Mouse (Mus musculus) neural tube, embryonic 12.5 days (tissue): ENCODE measurements around the gene Kctd4. TPM values are rescaled to one million over a fixed set of nuclear protein-coding genes. Genes with fewer than 3 reads are reported as not detected.

Experiments used
- ATAC-seq: fragments of 200-750 bp; cut with Nextera tagmentation; 2 replicates; pipeline ENCODE4 v1.8.0; 2017; ENCODE audit warnings: low read depth, mild to moderate bottlenecking, moderate TSS enrichment, moderate library complexity; ENCODE audit not compliant: low FRiP score
- H3K27ac ChIP-seq: fragments of 300-500 bp; sonication (generic); 2 replicates; pipeline ENCODE4 v1.5.1; 2016
- H3K27me3 ChIP-seq: fragments of 300-500 bp; sonication (generic); replicated peaks from 2 replicates; pipeline ENCODE4 v1.6.1; 2016; ENCODE audit warnings: mild to moderate bottlenecking
- H3K36me3 ChIP-seq: fragments of 300-500 bp; sonication (generic); 2 replicates; pipeline ENCODE4 v1.6.1; 2016; ENCODE audit warnings: mild to moderate bottlenecking
- H3K4me1 ChIP-seq: fragments of 300-500 bp; sonication (generic); 2 replicates; pipeline ENCODE4 v1.6.1; 2016
- H3K4me2 ChIP-seq: fragments of 300-500 bp; sonication (generic); replicated peaks from 2 replicates; pipeline ENCODE4 v1.6.1; 2016; ENCODE audit warnings: mild to moderate bottlenecking
- H3K4me3 ChIP-seq: fragments of 300-500 bp; sonication (generic); 2 replicates; pipeline ENCODE4 v1.5.1; 2016
- H3K9ac ChIP-seq: fragments of 300-500 bp; sonication (generic); 2 replicates; pipeline ENCODE4 v1.6.1; 2016; ENCODE audit warnings: mild to moderate bottlenecking
- H3K9me3 ChIP-seq: fragments of 300-500 bp; sonication (generic); 2 replicates; pipeline ENCODE4 v1.6.1; 2016; ENCODE audit warnings: mild to moderate bottlenecking
- WGBS: fragments of 180-500 bp; shearing (Covaris S2); methylation state at CpG from one replicate; pipeline ENCODE4 v1.1.7; 2016; 5-methylcytosine and 5-hydroxymethylcytosine counted together
- polyA plus RNA-seq: library from polyadenylated mRNA; unstranded; fragments of >200 nt; fragmentation: Nextera tagmentation; extraction: Ambion mirVana; gene quantifications from 2 replicates; pipeline ENCODE4 v1.2.1, GENCODE M21; 2016

Gene Kctd4
- polyA plus RNA-seq, 1 experiment from 2014 or later, result 3.9 TPM

GRCm38 (mm10) chr14:75962250-75962649, 7.4 kb downstream of the Kctd4 start:
- peaks cover 4% of the 10 kb centered on the region; the same call in 1 of the 2 replicates for H3K4me1 ChIP-seq
- no peak overlapping the region for H3K9ac ChIP-seq
- no peak overlapping the region for H3K4me3 ChIP-seq
- H3K27ac ChIP-seq, result no peak overlapping the region
- H3K36me3 ChIP-seq, result no peaks in the 10 kb centered on the region
- no peaks in the 10 kb centered on the region for H3K27me3 ChIP-seq
- no peaks in the 10 kb centered on the region for H3K9me3 ChIP-seq
- no peak for ATAC-seq
- H3K4me2 ChIP-seq, result 0 out of 2 replicates have a peak overlapping the region, but pooled peaks have one; percentile 13
- 70% methylated on average over 9 of the region's 9 CpGs for WGBS

- Histone ChIP-seq H3K4me1 (peaks cover 4% of the 10 kb centered on the region; the same call in 1 of the 2 replicates), H3K4me3 (peak overlapping the region; percentile 14), H3K9me3 (no peaks in the 10 kb centered on the region), H3K4me2 (0 out of 2 replicates have a peak overlapping the region, but pooled peaks have one; percentile 13), H3K36me3 (no peaks in the 10 kb centered on the region), H3K27me3 (no peaks in the 10 kb centered on the region), H3K9ac (no peak overlapping the region), H3K27ac (peak overlapping the region; percentile 43; the same call in 1 of the 2 replicates)
- no peak for ATAC-seq
- 21% methylated on average over 5 of the region's 5 CpGs for WGBS
Measured at GRCm38 (mm10) chr14:75963215-75963614, 8.4 kb downstream of the Kctd4 start.

DNA sequence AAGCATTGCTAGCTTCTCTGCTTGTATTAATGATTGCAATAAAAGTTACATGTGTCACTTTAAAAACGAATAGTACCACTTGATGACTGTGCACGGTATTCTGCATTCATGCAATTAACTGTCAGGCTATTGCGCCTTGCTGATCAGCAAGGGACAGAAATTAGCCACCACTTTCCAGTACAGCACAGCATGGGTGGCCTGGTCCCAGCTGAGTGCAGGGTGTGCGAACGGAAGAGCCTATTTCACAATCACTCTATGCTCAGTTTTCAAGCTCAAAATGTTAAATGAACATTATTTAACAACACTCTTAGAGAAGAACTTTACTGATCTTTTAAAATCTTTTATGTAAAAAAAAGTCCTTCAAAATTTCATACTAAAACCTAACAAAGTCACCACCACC, 9.2 kb downstream of the Kctd4 start:
- Histone ChIP-seq H3K27me3 (no peaks in the 10 kb centered on the region), H3K4me1 (peaks cover 4% of the 10 kb centered on the region; the same call in 1 of the 2 replicates), H3K9ac (no peak overlapping the region), H3K4me3 (no peak overlapping the region), H3K27ac (no peak overlapping the region), H3K9me3 (no peaks in the 10 kb centered on the region), H3K36me3 (no peaks in the 10 kb centered on the region), H3K4me2 (no peak overlapping the region)
- 48% methylated on average over 5 of the region's 5 CpGs for WGBS
- no peak for ATAC-seq

DNA sequence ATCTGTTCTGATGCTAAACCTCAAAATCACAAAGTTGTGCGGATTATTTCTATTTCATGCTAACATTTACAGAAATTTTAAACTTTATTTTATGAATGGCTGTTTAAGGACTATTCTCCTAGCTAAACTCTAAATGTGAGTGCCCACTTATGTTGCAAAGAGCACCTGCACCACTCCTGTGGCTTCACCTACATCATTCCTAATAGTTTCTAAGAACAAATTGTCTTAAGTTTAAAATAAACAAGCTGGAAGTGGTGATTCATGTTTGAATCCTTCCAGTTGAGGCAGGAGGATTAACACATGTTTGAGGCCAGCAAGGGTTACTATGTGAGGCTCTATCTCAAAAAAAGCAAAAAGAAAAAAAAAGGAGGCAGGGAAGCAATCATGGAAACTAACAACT, 9.6 kb downstream of the Kctd4 start:
- no peak overlapping the region for H3K4me2 ChIP-seq
- no peak for ATAC-seq
- 95% methylated on average over 1 of the region's 1 CpGs for WGBS

GRCm38 (mm10) chr14:75967291-75967690, 12.5 kb downstream of the Kctd4 start:
- Histone ChIP-seq H3K4me3 (no peak overlapping the region), H3K27me3 (no peaks in the 10 kb centered on the region), H3K4me1 (peaks cover 4% of the 10 kb centered on the region; the same call in 1 of the 2 replicates), H3K36me3 (no peaks in the 10 kb centered on the region), H3K27ac (no peak overlapping the region), H3K9ac (no peak overlapping the region), H3K4me2 (no peak overlapping the region), H3K9me3 (no peaks in the 10 kb centered on the region)
- 92% methylated on average over 5 of the region's 5 CpGs for WGBS
- no peak for ATAC-seq

More for the DNA sequence above, 9.6 kb downstream of the Kctd4 start:
- H3K9me3 ChIP-seq, result no peaks in the 10 kb centered on the region
- no peaks in the 10 kb centered on the region for H3K27me3 ChIP-seq
- peaks cover 4% of the 10 kb centered on the region; the same call in 1 of the 2 replicates for H3K4me1 ChIP-seq
- H3K4me3 ChIP-seq, result no peak overlapping the region
- no peaks in the 10 kb centered on the region for H3K36me3 ChIP-seq
- no peak overlapping the region for H3K27ac ChIP-seq
- H3K9ac ChIP-seq, result no peak overlapping the region

GRCm38 (mm10) chr14:75976107-75976506, 21.3 kb downstream of the Kctd4 start:
- H3K4me1 ChIP-seq, result 0 out of 2 replicates have a peak, but pooled peaks cover 3% of the 10 kb centered on the region
- WGBS, result 63% methylated on average over 3 of the region's 3 CpGs

DNA sequence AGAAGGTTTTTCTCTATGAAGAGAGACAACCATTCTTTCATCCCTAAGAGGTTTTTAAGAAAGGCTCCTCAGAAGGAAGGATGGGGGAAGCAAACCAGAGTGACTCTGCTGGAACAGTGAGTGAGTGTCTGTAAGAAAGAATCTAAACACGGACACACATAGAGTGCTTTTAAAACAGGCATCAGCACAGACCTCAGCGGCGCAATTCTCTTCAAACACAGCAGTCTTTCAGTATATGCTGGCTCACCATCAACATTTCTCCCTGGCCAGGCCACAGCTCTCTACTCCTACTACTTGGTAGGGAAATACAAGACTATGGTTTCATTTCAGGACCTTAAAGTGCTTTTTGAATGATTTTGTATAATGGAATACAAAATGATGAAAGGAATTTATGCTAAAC, 26.4 kb downstream of the Kctd4 start:
- H3K4me3 ChIP-seq, result no peak overlapping the region
- 91% methylated on average over 3 of the region's 3 CpGs for WGBS

More at GRCm38 (mm10) chr14:75976107-75976506, 21.3 kb downstream of the Kctd4 start:
- no peaks in the 10 kb centered on the region for H3K9me3 ChIP-seq
- H3K4me3 ChIP-seq, result no peak overlapping the region
- no peaks in the 10 kb centered on the region for H3K27me3 ChIP-seq
- H3K36me3 ChIP-seq, result no peaks in the 10 kb centered on the region
- H3K9ac ChIP-seq, result no peak overlapping the region
- no peak overlapping the region for H3K4me2 ChIP-seq
- no peak overlapping the region for H3K27ac ChIP-seq
- no peak for ATAC-seq

GRCm38 (mm10) chr14:75983891-75984290, 29.1 kb downstream of the Kctd4 start:
- Histone ChIP-seq H3K9me3 (no peaks in the 10 kb centered on the region), H3K27ac (no peak overlapping the region), H3K4me3 (no peak overlapping the region), H3K9ac (no peak overlapping the region), H3K4me2 (no peak overlapping the region), H3K36me3 (no peaks in the 10 kb centered on the region), H3K27me3 (no peaks in the 10 kb centered on the region), H3K4me1 (peaks cover 3% of the 10 kb centered on the region; the same call in 1 of the 2 replicates)
- no peak for ATAC-seq
- 91% methylated on average over 2 of the region's 2 CpGs for WGBS

More for the DNA sequence above, 26.4 kb downstream of the Kctd4 start:
- H3K36me3 ChIP-seq, result no peaks in the 10 kb centered on the region
- H3K27me3 ChIP-seq, result no peaks in the 10 kb centered on the region
- H3K9ac ChIP-seq, result no peak overlapping the region
- H3K9me3 ChIP-seq, result no peaks in the 10 kb centered on the region
- no peak overlapping the region for H3K4me2 ChIP-seq
- no peak for ATAC-seq
- peaks cover 5% of the 10 kb centered on the region; the same call in 1 of the 2 replicates for H3K4me1 ChIP-seq
- no peak overlapping the region for H3K27ac ChIP-seq

GRCm38 (mm10) chr14:75985112-75985511, 30.3 kb downstream of the Kctd4 start:
- H3K4me1 ChIP-seq, result peaks cover 2% of the 10 kb centered on the region; the same call in 1 of the 2 replicates
- no peaks in the 10 kb centered on the region for H3K27me3 ChIP-seq
- no peak overlapping the region for H3K27ac ChIP-seq
- no peaks in the 10 kb centered on the region for H3K9me3 ChIP-seq
- ATAC-seq, result no peak
- no peak overlapping the region for H3K9ac ChIP-seq
- H3K4me2 ChIP-seq, result no peak overlapping the region
- WGBS, result 67% methylated on average over 4 of the region's 4 CpGs
- no peak overlapping the region for H3K4me3 ChIP-seq
- no peaks in the 10 kb centered on the region for H3K36me3 ChIP-seq

DNA sequence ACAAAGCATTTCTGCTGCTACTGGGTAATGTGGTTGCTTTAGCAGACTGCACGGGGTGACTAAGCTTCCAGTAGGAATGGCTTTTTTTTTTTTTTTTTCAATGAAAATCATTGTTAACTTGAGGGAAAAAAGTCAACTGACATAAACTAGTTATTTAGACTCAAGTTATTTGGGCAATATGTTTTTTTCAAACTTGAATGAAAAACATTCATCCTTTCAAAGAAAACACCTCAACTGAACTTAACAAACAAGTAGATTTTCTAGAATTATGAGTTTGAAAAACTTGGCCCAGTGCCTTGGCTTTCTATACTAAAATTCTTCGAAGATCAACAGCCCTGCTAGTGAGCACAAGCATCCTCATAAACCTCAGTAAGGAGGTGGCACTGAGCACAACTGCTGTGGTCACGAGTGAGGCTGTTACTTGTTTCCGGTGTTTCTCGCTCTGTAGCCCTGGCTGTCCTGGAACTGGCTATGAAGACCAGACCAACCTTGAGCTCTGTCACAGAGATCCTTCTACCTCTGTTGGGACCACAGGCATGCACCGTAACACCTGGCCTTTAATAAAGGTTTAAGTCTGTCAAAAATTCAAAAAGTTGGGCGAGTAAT, 32.2 kb downstream of the Kctd4 start:
- Histone ChIP-seq H3K9ac (no peak overlapping the region), H3K4me2 (no peak overlapping the region), H3K9me3 (no peaks in the 10 kb centered on the region), H3K36me3 (no peaks in the 10 kb centered on the region), H3K27ac (no peak overlapping the region), H3K27me3 (no peaks in the 10 kb centered on the region), H3K4me3 (no peak overlapping the region), H3K4me1 (peaks cover 2% of the 10 kb centered on the region; the same call in 1 of the 2 replicates)
- ATAC-seq, result no peak
- 92% methylated on average over 7 of the region's 7 CpGs for WGBS

DNA sequence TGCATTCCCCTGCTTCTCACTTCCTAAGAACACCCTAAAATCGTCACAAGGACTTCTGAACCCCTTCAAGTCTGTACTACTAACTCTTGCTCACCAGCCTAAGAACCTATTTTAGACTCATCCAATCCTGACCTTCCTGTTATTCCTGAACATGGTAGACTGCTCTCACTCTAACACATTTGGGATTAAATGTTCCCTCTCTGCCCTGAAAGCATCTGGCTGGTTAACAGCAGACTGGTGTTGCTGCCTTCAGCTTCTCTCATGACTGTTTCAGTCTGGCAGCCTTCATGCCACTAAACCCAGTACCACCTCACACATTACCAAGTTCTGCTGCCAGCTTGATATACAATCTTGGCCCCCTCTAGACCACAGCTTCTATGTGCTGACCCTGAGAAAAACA, 34.4 kb downstream of the Kctd4 start:
- WGBS, result 89% methylated on average over 1 of the region's 1 CpGs
- Histone ChIP-seq H3K9me3 (no peaks in the 10 kb centered on the region), H3K36me3 (no peaks in the 10 kb centered on the region), H3K9ac (no peak overlapping the region), H3K4me3 (no peak overlapping the region), H3K27ac (no peak overlapping the region), H3K4me1 (peaks cover 2% of the 10 kb centered on the region; the same call in 1 of the 2 replicates), H3K27me3 (no peaks in the 10 kb centered on the region), H3K4me2 (no peak overlapping the region)
- ATAC-seq, result no peak

DNA sequence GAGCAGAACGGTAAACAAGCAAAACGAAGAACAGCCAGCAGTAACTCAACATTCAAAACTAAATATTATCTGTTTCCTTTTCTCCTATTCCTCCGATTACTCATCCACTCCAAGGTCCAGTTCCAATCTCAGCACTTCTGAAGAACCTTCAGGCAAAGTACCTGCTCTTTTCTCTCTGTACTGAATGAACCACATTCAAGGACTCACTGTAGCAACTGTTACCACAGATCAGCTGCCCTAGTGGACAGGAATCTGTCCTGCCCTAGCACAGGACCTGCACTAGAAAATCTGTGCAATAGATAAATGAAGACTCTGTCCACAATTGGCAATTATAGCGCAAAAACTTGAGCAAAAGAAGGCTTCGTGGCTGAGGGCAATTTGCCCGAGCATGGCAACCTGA, 36.1 kb downstream of the Kctd4 start:
- Histone ChIP-seq H3K27me3 (no peaks in the 10 kb centered on the region), H3K9me3 (no peaks in the 10 kb centered on the region), H3K4me2 (no peak overlapping the region), H3K27ac (no peak overlapping the region), H3K4me3 (no peak overlapping the region), H3K9ac (no peak overlapping the region), H3K4me1 (no peaks in the 10 kb centered on the region; the same call in 1 of the 2 replicates), H3K36me3 (no peaks in the 10 kb centered on the region)
- 95% methylated on average over 6 of the region's 6 CpGs for WGBS
- no peak for ATAC-seq

DNA sequence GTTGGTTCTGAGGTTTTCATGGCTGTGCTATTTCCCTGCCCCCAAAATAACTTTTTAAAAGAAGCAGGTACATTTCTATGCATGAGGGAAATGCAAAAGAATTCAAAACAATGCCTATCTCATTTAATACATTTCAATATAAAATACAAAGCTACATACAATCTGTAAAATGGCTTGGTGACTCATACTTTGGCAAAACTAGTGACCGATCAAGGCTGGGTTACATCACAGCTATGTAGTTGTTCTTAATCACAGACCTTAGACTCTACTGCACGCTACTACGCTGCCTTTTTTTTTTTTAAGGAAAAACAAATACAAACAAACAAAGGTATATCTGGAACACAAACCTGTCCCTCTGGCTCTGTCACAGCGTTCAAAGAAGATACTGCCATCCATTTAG, 37.6 kb downstream of the Kctd4 start:
- H3K9ac ChIP-seq, result no peak overlapping the region
- no peak overlapping the region for H3K27ac ChIP-seq
- ATAC-seq, result no peak
- H3K4me2 ChIP-seq, result no peak overlapping the region
- no peaks in the 10 kb centered on the region for H3K9me3 ChIP-seq
- no peak overlapping the region for H3K4me3 ChIP-seq
- no peaks in the 10 kb centered on the region for H3K36me3 ChIP-seq
- no peaks in the 10 kb centered on the region for H3K27me3 ChIP-seq
- 95% methylated on average over 4 of the region's 4 CpGs for WGBS
- no peaks in the 10 kb centered on the region for H3K4me1 ChIP-seq
